Mouse (Mus musculus) cerebellum, adult 9-11 months (tissue): ENCODE results near the gene Tuba1b.

Experiments used
- DNase-seq: peaks from one replicate; pipeline ENCODE4 v3.0.0; 2022

The Tuba1b gene

DNA sequence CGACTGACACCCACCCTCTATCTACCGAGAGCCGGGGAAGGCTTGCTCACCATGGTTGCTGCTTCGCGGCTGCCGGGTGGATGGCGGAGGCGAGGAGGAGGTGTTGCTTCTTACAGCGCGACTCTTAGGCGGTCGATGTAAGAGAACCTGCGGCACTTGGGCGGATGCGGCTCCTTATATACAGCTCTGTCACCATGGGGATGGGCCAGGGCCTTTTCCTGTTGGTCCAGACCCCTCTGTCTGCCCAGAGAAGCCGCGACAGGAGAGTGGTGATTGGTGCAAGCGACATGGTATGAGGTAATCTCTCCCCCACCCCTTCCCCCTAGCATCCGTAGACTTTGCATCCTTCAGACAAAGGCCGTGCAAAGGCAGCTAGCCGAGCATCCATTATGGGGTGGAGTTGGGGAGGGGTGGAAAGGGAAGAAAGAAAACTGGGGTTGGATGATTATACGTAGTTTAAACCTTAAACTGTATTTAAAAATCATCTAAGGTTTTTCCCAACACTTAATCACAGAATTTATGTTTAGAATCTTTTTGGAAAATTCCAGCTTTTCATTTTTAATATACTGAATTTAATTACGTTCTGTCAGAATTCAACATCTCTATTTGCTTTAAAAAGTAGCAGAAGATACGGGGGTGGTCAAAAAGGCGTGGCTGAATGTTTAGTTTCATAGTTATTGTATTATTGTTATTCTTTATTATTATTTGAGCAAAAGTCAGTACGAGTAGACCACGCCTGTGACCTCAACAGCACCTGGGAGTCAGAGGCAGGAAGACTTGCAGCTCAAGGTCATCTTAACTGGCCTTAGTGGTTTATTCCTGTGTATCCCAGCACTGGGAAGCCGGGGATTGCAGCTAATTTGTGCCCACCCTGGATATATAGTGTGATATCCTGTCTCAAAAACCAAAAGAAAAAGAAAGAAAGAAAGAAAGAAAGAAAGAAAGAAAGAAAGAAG lies 19.3 kb upstream of the Tuba1b start, which contains the start of the genes Gm49450 and Tuba1a:
Gm49450 (minus strand) TSS at position 151 of the 956 bp plus-strand sequence.
Tuba1a (minus strand) TSS at position 303 of the 956 bp plus-strand sequence.
- DNase-seq, result peak; percentile 99

DNA sequence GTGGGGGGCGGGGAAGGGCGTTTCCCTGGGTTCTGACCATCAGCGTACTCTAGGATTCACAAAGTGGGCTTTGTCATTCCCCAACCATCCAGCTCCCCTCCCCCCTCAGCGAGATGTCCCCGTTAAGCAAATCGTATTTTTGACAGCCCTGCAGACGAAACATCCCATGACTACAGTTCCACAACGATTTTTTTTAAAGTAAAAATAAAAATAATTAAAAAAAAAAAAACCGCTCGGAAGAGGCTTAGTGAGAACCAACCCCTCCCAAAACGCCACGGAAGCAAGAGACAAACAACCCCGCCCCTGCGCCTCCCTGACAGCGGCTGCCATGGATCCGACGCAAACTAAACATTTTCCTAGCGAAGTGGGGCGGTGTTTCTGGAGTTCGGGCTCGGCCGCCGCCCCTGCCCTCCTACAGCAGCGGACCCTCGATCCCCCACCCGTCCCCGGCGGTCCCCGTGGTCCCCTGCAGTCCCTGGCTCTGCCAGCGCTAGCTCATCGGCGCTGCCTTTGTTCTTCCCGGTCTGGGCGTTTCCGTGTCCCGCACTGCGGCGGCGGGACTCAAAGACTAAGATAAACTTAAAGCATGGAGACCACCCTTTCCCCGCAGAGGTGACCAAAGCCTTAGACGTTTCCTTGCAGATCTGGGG lies 18.5 kb upstream of the Tuba1b start:
- peak; percentile 85 for DNase-seq

DNA sequence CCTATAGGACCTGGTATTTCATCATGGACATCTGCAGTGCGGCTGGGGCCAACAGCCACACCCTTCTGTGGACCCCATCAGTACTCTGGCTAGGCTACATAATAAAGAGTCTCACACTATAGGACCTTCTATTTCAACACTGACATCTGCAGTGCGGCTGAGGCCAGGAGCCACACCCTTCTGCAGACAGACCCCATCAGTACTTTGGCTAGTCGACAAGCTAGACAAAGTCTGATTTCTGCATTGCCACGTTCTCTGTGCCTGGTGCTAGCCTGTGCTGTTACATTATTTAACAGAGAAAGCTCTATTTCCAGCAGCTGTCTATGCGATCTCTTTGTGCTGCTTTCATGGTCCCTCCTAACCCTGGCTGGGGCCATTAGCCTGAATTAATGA lies 17.7 kb upstream of the Tuba1b start:
- no peak for DNase-seq

DNA sequence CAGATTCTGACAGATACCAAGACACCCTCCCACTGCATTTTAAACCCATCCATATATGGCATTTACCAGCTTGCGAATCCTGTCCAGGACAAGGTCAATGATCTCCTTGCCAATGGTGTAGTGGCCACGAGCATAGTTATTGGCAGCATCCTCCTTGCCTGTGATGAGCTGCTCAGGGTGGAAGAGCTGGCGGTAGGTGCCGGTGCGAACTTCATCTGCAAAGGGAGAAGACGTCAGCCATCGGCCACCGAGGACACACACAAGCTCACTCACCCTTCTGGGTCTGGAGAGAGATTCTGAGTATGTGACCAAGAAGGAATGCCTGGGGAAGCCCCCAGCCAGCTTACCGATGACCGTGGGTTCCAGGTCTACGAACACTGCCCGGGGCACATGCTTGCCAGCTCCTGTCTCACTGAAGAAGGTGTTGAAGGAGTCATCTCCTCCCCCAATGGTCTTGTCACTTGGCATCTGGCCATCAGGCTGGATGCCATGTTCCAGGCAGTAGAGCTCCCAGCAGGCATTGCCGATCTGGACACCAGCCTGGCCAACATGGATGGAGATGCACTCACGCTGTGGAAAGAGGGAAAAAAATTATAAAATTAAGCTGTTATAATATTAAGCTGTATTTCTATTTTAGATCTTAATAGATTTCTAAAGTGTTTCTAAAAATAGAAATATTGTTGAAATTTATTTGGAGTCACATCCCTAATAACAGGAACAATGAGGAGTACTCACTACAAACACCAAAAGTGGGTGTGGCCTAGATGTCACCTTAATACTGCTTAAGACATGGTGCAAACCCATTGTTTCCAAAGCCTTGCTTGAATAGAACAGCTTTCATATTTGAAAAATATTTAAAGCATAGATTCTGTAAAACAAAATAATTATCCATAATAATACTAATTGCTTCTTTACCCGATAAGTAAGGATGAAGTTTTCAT lies 17.0 kb upstream of the Tuba1b start:
- DNase-seq, result peak; percentile 65

DNA sequence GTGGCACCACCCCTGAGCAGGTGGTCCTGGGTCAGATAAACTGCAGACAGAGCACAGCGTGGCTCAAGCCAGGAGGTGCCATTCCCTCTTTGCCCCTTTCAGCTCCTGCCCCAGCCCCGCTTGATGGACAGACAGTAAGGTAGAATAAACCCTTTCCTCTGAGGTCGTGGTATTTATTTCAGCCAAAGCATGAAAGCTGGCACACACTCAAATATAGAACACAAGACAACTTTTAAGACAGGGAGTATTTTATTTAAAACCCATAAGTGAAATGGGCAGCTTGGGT lies 15.2 kb upstream of the Tuba1b start:
- DNase-seq, result no peak

DNA sequence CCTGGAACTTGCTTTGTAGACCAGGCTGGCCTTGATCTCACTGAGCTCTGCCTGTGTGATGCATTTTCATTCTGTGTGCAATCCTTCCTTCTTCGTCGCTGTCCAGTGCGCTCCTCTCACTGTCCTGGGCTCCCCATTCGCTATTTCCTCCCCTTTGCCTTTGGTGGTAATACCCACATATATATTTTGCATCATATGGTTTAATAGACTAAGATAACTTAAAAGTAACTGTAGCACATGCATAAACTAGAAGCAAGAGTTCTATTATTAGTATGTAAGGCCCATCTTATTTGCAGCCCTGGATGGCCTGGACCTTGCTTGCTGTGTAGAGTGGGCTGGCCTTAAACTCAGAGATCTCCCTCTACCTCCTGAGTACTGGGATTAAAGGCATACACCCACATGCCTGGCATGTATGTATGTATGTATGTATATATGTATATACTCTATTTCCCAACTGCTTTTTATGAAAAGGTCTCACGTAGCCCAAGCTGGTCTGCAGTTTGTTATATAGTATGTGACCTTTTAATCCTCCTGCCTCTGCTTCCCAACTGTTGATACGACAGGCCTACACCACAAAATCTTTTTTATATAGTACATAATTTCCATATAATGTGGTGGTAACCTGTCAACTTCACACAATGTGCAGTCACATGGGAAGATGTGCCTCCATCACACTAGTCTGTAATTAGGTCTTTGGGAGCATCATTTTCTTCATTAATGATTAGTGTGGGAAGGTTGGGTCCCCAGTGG lies 14.7 kb upstream of the Tuba1b start:
- DNase-seq, result no peak

DNA sequence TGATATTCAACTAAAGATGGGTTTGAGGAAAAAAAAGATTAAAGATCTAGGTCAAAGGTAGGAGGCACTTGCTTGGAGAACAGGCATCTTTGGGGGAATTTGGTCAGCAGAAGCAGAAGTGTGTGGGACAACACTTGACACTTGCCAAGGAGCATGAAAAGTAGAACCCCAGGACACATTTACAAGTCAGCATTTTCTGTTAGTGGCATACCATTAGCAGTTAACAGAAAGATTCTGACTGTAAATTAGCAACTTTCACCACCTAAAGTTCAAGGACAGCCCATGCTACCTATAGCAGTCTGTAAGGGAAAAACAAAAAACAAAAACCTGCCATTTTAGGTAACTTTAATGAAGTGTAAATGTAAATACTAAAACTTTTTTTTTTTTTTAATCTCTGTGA lies 14.0 kb upstream of the Tuba1b start:
- no peak for DNase-seq

DNA sequence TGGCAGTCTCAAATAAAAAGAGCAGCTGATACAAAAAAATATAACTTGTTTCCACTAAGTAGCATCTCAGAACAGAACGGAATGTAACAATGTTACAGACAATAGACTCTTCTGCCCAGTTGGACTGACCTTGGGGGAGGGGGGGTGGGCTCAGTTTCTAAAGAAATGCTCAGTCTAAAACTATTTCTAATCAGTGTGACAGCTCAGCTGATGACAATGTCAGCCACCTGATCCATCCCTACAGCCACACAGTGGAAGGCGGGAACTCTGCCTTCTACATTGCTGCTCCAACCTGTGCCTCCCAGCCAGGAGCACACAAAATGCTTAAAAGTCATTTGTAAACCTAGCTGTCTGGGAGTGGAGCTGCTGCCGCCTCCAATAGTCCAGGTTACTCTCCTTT lies 13.5 kb upstream of the Tuba1b start:
- DNase-seq, result no peak

DNA sequence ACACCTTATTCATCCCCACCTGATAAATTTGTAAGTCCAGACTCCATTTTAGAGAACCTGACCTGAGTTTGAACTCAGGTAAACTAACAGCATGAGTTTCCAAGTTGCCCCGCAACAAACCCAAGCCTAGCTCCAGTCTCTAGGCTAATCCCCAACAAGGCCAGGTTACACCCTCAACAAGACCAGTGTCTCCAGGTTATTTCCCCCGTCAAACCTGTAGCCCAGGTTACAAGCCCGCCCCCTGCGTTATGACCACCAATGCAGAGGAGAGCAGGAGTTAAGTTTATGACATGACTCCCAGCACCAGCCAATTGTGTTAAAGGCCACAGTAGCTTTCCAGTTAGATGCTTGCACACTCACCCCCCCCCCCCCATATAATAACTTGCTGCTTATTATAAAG lies 8.8 kb upstream of the Tuba1b start:
- no peak for DNase-seq

DNA sequence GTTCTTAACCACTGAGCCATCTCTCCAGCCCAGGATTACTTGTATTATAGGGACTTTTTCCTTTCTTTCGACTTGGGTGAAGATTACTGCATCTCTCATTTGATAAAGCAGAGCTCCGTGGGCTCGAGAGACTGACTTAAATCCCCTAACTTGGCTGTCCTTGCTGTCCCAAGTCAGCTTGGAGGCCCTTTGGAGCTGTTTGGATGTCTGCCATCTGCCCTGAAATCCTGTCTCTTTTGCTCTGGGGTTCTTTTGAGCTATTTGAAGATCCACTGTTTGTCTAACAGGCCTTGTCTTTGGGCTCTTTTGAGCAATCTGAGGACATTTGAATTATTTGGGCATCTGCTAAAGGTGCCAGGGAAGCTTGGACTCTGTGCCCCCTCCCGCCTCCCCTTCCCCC lies 7.7 kb upstream of the Tuba1b start:
- no peak for DNase-seq

DNA sequence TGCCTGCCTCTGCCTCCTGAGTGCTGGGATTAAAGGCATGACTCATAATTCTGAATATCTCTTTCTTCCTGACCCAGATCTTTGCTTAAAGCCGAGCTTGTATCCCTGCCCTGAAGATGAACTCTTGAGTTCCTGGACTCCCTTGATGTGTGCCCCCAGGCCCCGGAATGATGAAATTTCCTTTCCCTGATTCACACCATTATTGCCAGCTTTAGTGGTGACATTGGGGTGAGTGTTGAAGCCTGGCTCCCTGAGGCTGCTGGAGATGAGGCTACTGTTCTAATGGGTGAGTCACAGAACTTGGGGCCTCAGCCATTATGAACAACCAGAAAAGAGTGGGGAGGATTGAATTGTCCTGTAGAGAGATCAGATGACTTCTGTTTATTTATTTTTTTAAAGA lies 7.2 kb upstream of the Tuba1b start:
- no peak for DNase-seq

DNA sequence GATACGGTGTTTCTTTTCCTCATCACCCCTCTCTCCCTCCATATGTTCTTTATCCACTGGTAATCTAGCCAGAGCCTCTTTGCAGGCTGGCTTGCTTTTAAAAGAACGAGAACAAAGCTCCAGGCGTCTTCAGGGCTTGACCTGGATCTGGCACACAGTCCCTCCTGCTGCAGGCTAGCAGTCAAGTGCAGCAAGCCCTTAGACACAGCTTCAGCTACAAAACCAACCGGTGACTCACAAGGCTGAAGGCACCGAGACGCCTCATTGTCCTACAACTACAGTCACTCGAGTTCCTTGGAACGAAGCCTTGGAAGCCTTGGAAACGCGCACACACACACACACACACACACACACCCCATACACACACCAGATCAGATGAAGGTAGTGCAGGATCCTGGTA lies 6.5 kb upstream of the Tuba1b start:
- DNase-seq, result peak; percentile 63

DNA sequence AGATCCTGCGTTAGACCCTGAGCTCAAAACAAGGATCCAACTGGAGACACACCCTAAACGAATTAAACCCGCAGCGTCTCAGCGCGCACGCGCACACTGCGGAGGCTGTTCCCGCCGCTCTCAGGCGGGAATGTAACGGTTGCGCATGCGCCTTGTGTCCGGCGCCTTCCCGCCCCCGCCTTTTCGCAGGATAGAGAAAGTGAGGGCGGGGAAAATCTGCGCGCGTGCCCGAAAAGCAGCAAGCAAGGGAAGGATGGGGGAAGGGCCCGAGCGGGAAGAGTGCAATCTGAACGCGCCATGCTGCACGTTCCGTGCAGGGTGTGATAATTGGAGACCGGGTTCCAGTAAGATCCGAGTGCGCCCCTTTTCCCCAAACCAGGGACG lies 540 bp downstream of the Tuba1b start:
- peak; percentile 97 for DNase-seq

DNA sequence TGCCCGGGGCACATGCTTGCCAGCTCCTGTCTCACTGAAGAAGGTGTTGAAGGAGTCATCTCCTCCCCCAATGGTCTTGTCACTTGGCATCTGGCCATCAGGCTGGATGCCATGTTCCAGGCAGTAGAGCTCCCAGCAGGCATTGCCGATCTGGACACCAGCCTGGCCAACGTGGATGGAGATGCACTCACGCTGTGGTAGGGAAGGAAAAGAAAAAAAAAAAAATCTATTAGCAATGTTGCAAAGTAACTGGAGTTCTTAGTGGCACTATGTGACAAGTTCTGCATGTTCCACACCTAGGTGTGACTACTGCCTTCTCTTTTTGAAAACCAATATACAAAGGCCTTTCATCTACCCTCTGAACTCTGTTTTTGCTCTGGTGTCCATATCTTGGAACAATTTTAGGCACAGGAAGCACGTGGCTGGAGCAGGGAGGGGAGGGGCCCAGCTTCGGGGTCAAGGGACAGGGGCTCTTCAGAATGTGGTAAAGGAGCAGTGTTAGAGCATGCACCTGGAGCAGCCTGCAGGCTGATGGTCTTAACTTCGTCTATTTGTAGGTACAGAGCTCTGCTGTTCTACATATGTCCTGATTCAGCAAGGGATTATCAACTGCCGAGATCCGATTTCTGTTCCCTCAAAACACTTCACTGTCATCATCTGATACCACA lies 1.2 kb downstream of the Tuba1b start:
- DNase-seq, result peak; percentile 74

DNA sequence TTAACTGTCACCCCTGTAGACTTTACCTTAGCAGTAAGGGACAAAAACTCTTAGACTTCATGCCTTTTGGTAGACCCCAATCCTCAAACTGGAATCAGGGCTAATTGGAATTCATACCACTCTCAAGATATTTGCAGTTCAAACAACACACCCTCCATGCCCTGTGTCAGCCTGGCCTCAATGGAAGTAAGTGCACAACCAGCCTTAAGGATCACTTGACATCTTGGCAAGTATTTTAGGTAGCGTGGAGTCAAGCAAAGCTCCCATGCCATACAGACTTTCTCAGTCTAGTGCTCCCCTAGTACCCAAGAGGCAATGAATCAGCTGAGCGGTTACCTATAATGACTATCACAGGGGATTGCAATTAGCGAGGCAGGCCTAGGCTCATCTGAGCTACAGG lies 3.4 kb downstream of the Tuba1b start:
- no peak for DNase-seq

DNA sequence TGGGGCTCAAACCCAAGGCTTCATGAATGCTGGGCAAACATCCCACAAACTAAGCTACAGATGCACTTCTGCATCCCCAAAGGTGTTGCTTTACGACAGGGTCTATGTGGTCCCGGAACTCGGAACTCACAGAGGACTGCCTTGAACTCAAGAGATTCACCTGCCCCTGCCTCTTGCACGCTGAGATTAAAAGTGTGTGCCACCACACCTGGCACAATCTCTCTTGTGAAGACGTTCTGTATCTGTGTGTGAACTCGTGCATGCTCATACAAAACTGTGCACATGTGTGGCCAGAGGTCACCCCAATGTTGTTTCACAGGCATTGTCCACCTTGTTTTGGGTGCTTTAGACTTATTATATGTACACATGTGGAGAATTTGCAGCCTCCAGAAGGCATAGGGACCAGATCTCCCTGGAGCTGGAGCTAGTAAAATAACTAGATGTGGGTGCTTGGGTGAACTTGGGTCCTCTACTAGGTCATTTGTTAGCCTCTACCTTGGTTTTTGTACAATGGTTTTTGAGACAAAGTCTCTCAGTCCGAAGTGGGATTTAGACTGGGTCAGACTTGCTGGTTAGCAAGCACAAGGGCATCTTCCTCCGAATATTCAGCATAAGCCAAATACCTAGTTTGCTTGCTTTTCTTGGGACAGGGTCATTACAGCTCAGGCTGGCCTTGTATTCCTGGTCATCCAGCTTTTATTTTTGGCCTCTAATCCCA lies 4.2 kb downstream of the Tuba1b start:
- no peak for DNase-seq

DNA sequence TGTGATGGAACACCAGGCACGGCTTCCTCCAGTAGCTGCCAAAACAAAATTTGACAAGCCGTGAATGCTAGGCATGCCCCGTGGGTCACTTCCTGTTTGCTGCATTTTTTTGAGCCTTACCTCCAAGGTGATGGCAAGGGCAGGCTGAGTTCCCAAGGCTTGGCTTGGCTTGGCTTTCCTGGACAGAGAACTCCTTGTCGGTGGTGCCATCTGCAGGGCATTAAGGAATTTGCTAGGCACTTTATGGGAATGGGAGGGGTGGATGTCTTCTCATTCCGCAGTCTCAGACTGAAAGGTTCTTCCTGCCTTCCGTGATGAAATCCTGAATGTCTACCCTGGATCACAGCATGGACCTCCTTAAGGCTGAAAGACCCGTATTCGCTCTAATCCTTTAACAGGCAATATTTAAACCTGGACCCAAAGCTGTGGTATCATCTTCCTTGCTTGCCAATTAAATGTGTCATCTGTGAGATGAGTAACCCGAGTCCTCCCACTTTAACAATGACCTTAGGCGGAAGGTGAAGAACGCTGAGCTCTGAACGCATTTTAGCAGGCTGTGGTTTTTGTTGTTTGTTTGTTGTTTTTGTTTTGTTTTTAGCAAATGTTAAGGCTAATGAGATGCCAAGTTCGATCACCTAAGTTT lies 5.6 kb downstream of the Tuba1b start:
- peak; percentile 85 for DNase-seq

DNA sequence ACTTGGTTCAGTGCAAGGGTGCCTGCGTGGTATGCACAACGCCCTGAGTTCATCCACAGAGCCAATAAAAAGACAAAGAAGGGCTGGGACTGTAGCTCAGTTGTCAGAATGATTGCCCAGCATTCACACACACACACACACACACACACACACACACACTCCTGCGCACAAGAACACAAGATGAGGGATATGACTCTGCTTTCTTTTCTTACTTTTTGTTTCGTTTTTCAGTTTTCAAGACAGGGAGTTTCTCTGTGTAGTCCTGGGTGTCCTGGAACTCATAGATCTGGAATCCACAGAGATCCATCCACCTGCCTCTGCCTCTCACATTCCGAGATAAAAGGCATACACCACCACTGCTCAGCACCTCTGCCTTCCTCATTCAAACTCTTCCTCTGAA lies 6.8 kb downstream of the Tuba1b start:
- DNase-seq, result no peak

DNA sequence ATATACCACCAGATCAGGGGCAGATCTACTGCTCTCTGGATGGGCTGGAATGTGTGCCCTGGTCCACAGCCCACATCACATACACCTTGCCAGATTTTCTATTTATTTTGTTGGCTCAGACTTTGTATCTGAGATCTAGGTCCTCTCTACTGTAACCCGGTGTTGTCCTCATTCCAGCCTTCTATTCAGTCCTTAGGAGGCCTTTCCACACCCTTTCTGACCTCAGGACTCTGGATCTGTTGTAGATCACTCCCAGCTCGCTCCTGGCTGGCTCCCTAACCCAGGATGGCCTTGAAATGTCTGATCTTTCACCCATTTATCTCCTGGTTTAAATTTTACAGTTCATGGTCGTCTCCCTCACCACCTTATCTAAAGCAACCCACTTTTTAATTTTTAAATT lies 9.7 kb downstream of the Tuba1b start:
- no peak for DNase-seq

DNA sequence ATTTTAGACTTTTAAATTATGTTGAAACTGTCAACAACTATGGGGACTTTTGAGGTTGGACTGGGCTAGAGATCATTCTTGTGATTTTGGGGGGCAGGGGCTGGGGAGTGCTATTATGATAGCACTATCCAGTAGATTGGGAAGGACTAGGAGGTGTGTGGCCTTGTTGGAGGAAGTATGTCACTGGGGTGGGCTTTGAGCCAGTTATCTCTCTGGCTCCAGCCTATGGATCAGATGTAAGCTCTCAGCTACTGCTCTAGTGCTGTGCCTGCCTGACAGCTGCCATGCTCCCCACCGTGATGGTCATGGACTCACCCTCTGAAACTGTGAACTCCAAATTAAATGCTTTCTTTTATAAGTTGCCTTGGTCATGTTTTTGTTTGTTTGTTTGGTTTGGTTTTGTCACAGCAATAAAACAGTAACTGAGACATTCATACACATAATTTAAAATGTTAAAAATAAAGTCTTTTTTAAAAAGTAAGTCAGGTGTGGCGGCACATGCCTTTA lies 11.3 kb downstream of the Tuba1b start:
- DNase-seq, result no peak

DNA sequence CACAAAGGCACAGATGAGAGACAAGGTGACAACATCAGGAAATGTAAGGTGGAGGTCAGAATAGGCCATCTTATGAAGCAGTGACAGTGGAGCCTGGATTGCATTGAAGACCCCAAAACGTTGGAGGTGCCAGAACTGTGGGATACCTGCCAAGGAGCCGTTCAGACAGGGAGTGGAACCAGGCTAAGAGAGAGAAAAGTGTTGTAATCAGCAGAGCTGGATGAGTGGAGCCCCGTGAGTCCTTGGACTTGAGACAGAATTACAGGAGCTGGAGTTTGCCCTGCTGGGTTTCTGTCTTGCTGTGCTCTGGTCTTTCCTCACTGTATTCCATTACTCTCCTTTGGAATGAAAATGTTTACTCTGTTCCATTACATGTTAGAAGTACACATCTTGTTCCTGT lies 11.8 kb downstream of the Tuba1b start:
- DNase-seq, result no peak
